Mouse (Mus musculus) large intestine, adult 2 months (tissue): ENCODE measurements around the gene Otulin. TPM values are rescaled to one million over a fixed set of nuclear protein-coding genes. Genes with fewer than 3 reads are reported as not detected.

Experiments
- DNase-seq: peaks from one replicate; pipeline ENCODE4 v3.0.0-alpha.2; 2012; ENCODE audit warnings: low read depth, low spot score
- WGBS: fragments of 180-500 bp; shearing (Covaris S2); methylation state at CpG from one replicate; pipeline ENCODE4 v1.1.7; 2018; 5-methylcytosine and 5-hydroxymethylcytosine counted together
- polyA plus RNA-seq: library from polyadenylated mRNA; depleted of rRNA; stranded (reverse); fragments of >200 nt; gene quantifications from 2 replicates; pipeline ENCODE4 v1.2.3, GENCODE M21; 2012

The Otulin gene
- polyA plus RNA-seq, 1 experiment, result 23.7 TPM

- 40% methylated on average over 4 of the region's 4 CpGs for WGBS
- no peak for DNase-seq
These were observed 101.6 kb downstream of the Otulin start for GRCm38 (mm10) chr15:27528896-27529295.

DNA sequence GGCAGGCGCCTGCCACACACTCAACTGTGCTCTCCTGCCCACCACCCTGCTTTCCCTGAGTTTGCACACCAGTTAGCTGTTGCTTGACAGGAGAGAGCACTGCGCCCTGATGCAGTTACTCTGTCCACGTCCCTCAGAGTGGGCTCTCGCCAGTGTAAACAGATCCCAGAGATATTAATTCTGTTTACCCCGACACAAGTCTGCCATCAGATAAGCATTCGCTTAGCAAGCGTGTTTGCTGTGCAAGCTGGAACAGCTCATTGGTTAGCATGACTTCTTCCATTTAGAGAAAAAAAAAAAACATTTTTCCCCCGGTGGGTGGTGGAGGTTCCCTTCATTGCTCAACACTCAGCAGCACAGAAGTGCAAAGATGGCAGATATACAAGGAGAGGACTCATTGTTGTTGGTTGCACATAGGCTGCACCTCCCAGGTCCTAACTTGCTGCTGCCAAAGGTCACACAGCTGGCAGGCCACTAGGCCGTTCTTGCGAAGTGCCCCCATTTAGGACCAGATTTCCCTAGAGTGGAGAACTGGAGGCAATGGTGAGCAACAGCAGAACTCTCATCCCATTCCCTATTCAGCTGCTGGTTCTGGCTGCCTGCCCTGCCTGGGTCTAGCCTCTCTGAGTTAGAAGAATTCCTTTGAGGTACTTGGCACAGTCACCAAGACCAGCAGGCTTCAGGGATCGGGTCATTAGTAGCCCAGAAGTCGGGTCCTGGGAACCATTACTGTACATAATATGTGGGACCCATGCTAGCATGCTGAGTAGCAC lies 105.1 kb downstream of the Otulin start:
- no peak for DNase-seq
- WGBS, result 75% methylated on average over 12 of the region's 12 CpGs

- DNase-seq, result no peak
- 97% methylated on average over 7 of the region's 7 CpGs for WGBS
These were observed 110.6 kb downstream of the Otulin start for GRCm38 (mm10) chr15:27519857-27520256.

DNA sequence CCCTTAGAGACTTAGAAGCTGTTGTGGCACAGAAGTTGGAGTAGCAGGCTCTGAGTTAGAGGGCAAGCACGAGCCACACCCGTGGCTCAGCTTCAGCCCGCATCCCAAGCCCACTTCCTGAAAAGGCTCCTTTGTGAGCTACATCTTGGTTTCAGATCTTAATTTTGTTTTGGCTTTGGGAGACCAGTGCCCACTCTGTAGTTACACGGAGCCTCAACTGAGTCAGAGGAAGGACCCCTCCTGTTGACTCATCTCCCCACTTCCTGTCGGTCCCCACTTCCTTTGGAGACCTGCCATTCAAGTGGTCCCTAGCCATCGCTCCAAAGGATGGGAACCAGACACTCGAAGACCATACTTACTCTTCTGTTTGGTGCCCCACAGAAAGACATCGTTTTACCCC lies 112.5 kb downstream of the Otulin start:
- no peak for DNase-seq
- WGBS, result 72% methylated on average over 8 of the region's 8 CpGs

DNA sequence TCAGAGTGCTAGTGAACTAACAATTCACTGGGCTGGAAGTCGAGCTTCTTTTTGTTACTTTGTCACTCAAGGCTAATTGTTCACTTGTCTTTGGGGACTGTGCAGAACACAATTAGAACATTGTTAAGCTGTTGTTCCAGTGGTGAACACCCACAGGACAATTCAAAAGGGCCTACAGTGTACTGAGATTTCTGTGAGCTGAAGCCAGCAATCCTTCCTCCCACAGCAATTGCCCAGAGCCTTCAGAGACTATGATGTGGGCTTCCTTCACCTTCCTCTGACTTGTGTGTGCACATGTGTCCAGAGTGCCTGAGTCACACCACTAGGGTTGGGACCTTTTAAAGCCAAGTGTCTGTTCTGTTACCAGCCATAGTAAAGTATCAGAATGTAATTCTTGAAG lies 113.6 kb downstream of the Otulin start:
- WGBS, result 58% methylated on average over 1 of the region's 1 CpGs
- DNase-seq, result no peak

- no peak for DNase-seq
- 96% methylated on average over 17 of the region's 17 CpGs for WGBS
These were observed 121.5 kb downstream of the Otulin start for GRCm38 (mm10) chr15:27508982-27509381.

DNA sequence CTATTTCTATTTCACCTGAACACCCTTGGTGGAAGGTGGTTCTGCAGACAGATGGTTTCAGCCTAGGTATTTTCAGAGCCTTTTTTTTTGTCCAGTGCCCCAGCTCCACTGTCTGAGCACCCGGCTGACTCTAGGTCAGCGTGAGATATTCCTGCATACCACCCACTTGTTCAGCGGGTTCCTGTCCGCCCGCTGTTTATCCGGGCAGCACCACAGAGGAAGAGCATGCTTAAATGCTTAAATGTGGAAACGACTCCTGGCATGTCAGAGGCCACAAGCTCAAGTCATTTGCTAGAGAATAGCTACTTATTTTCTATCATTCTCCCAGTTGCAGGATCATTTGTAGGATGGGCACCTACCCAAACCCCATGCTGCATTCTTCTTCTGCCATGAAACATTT lies 122.3 kb downstream of the Otulin start:
- no peak for DNase-seq
- WGBS, result 77% methylated on average over 7 of the region's 7 CpGs

DNA sequence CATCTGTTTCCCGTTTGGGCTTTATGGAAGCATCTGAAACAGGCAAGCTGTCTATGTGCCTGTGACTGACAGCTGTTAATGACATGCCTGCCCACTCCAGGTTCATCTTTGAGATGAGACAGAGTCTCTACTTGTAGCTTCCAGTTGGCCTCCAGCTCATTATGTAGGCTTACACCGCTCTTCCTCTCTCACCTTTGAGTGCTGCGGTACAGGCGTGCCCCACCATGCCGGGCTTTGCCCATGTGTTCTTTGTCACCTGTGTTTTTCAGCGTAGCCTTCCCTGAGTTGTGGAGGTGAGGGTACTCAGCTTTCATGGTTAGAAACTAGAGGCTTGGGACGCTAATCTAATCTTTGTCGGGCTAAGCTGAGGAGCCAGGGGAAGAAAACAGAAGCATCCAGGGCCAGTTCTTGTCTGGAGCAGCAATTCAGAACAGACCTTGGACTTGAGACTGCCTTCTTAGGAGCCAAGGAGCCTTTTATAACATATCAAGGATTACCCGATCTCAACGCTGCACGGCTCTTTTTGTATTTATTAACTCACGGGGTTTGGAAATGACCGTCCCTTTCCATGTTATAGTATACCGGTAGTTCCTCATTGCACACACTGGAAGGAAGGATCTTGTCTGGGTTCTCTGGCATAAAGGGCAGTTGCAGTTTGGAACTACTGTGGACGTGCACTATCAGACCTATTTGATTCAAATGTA lies 123.4 kb downstream of the Otulin start:
- 41% methylated on average over 15 of the region's 15 CpGs for WGBS

GRCm38 (mm10) chr15:27506127-27506886 lies 124.2 kb downstream of the Otulin start:
- 30% methylated on average over 5 of the region's 5 CpGs for WGBS
- no peak for DNase-seq

More for the DNA sequence above, 123.4 kb downstream of the Otulin start:
- no peak for DNase-seq

GRCm38 (mm10) chr15:27503801-27504730 lies 126.4 kb downstream of the Otulin start:
- DNase-seq, result no peak
- 36% methylated on average over 20 of the region's 20 CpGs for WGBS

- DNase-seq, result no peak
- WGBS, result 57% methylated on average over 9 of the region's 9 CpGs
These were observed 127.3 kb downstream of the Otulin start for GRCm38 (mm10) chr15:27503221-27503620.

GRCm38 (mm10) chr15:27502338-27502737 lies 128.2 kb downstream of the Otulin start:
- 68% methylated on average over 13 of the region's 13 CpGs for WGBS
- DNase-seq, result no peak

GRCm38 (mm10) chr15:27500390-27500789 lies 130.1 kb downstream of the Otulin start:
- 88% methylated on average over 15 of the region's 15 CpGs for WGBS
- no peak for DNase-seq

GRCm38 (mm10) chr15:27498078-27498477 lies 132.4 kb downstream of the Otulin start:
- 82% methylated on average over 5 of the region's 5 CpGs for WGBS
- no peak for DNase-seq

DNA sequence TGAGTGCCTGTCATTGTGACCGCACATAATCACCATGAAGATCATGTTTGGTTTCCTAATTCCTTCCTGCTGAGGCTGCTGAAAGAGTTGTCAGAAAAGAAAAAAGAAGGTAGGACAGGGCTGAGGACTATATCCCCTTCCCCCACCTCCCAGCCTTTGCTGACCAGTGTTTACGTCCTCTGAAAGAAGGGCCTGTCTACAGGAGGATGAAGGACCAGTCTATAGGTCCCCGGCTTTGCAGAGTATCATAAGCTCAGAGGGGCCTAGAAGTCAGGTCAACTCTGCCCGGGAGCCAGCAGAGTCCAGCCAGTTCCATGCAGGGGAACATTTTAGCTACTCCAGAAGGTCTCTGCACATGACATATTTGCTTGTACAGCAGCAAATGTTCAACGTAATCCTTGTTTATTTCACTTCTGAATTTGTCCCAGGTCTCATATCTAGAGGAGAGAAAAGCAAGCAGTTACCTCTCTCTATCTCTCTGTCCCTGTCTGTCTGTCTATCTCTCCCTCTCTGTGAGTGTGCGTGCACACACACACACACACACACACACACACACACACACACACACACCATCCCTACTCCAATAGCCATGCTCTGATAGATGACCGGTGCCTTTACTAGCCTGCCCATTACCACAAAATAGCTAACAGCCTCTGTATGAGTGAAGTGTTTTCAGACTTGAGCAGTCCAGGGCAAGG lies 133.0 kb downstream of the Otulin start:
- WGBS, result 90% methylated on average over 7 of the region's 7 CpGs
- no peak for DNase-seq

DNA sequence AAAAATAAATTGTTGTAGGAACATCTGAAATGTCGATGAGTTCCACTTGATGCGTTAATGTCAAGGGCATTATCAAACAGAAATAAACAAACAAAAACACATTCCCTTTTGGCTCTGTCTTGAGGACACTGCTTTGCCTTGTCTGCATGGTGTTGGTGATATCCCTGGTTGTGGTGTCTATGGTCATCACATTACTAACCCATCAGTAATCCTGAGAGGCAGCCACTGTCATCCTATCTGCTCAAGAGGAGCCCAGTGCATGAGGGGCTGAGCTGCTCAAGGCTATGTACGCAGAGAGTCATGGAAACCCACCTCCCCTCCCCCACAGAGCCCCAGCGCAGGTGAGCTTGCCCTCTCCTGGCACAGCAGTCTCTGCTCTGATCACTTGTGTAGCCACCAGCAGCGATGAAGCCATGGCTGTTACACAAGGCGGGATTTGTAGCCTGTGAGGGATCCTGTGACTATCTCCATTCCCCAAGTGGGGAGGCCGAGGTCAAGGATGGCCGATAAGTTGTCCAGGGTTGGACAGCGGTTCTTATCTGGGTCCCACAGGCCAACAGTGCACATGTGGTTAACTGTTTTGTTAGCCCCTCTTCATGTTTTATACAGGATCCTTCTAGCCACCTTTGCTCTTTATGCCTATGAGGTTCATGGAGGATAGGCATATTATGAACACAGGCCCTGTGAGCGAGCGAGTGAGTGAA lies 133.7 kb downstream of the Otulin start:
- 93% methylated on average over 11 of the region's 11 CpGs for WGBS

DNA sequence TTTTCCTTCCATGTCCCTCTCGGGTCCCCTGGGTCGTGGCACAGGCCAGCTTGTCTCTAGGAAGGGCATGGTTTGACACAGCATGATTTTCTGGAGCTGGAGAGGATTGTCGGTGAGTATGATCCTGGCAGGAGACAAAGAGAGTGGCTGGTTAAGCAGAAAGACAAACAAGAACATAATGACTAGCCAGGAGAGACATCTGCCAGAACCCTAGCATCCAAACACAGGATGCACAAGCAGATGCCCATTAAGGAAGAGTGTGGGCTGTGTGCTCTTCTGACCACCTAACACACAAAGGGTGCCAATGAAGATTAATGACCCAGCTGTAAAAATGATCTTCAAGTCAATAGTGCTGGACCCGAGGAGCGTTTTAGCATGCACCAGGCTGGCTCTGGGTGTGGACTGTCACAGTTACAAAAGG lies 134.5 kb downstream of the Otulin start:
- no peak for DNase-seq
- WGBS, result 30% methylated on average over 5 of the region's 5 CpGs

More for the DNA sequence above, 133.7 kb downstream of the Otulin start:
- no peak for DNase-seq

DNA sequence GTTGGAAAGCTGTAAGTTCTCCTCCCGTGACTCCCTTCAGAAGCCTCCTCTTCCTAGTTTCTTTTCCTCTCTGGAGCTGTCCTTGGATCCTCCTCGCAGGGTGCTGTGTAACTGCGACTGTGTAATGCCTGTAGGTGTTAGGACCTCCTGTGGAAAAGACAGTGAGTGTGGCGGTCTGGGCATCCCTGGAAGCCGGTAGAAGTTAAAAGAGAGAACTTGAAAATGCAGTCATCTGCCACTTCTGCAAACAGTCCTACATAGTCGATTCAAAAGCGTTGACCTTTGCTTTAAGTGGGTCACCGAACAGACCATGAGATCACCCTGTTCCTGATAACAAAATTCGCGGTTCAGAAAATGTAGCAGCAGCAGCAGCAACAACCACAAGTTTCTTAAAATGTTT lies 137.0 kb downstream of the Otulin start:
- no peak for DNase-seq
- WGBS, result 34% methylated on average over 10 of the region's 10 CpGs
